Mouse (Mus musculus): ENCODE measurements around the gene Lyve1. TPM values are rescaled to one million over a fixed set of nuclear protein-coding genes. Genes with fewer than 3 reads are reported as not detected.
"Not testable (repeated sequence)": the region's sequence is repeated elsewhere in the genome, so short reads cannot be mapped to it uniquely, and the experiment has no call there.

The Lyve1 gene
- total RNA-seq (2014; fragmentation: Nextera tagmentation) (not detected in 2 replicates), total RNA-seq (2017) (not detected in 2 replicates)

- no peak for ATAC-seq (replicated peaks; ENCODE audit: poor library complexity, severe bottlenecking)
These were observed at the start of gene Lyve1 for GRCm38 (mm10) chr7:110862751-110863289. Gene Lyve1, minus strand, starts transcription at chr7:110863239.

- ATAC-seq (replicated peaks; ENCODE audit: poor library complexity, severe bottlenecking): peak; percentile 73
These were observed 45.4 kb upstream of the Lyve1 start for GRCm38 (mm10) chr7:110908209-110909144.

GRCm38 (mm10) chr7:110906566-110906965 is 43.5 kb upstream of the Lyve1 start:
- ATAC-seq (replicated peaks; ENCODE audit: poor library complexity, severe bottlenecking): no peak

GRCm38 (mm10) chr7:110903226-110903625 is 40.2 kb upstream of the Lyve1 start:
- no peak for ATAC-seq (replicated peaks; ENCODE audit: poor library complexity, severe bottlenecking)

- ATAC-seq (replicated peaks; ENCODE audit: poor library complexity, severe bottlenecking): no peak
These were observed 34.2 kb upstream of the Lyve1 start for GRCm38 (mm10) chr7:110897202-110897601.

- ATAC-seq (replicated peaks; ENCODE audit: poor library complexity, severe bottlenecking): no peak
These were observed 33.4 kb upstream of the Lyve1 start for GRCm38 (mm10) chr7:110896453-110896852.

- ATAC-seq (replicated peaks; ENCODE audit: poor library complexity, severe bottlenecking): not testable (repeated sequence)
These were observed 32.7 kb upstream of the Lyve1 start for GRCm38 (mm10) chr7:110895772-110896171.

DNA sequence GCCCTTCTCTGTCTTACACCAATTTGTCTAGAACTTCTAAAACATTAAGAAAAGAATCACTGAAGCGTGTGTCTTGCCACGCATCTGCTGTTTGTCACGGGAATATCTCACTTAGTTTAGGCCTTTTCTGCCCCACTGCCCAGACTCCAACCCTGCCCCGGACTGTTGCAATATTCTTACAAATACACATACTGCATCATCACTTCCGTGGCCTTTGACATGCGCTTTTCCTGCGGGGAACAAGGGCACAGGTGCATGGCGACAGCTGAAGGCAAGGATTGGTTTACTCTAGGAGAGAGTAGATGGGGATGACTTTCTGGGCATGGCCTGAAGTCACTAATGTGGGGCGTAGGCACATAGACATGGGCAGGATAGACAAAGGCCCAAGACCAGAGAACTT is 31.6 kb upstream of the Lyve1 start:
- ATAC-seq (replicated peaks; ENCODE audit: poor library complexity, severe bottlenecking): peak; percentile 13

DNA sequence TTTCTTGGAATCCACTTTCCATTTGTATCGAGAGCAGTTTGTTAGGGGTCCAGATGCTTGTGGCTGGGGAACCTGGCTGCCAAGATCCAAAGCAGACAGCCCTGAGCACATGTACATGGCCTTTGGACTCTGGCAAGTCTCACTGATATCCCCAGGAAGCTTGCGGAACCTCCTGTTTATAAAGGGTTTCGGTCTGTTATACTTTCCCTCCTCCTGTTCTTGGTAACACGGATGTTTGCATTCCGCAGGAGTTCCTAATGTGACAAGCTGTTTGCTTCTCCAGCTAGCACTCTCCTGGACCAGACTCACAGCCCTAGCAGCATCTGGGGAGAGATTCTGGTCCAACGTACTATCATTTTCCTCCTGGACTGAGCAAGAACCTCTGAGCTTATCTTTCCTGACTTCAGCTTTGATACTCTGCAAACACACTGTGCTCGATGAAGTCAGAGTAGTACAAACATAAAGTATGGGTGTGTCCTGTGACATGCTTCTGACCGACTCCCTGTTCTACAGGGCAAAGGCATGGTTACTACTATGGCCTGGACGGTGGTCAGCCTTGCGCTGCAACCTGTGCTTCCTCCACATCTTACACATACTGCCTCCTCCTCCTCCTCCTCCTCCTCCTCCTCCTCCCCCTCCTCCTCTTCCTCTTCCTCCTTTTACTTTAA is 31.0 kb upstream of the Lyve1 start:
- no peak for ATAC-seq (replicated peaks; ENCODE audit: poor library complexity, severe bottlenecking)

DNA sequence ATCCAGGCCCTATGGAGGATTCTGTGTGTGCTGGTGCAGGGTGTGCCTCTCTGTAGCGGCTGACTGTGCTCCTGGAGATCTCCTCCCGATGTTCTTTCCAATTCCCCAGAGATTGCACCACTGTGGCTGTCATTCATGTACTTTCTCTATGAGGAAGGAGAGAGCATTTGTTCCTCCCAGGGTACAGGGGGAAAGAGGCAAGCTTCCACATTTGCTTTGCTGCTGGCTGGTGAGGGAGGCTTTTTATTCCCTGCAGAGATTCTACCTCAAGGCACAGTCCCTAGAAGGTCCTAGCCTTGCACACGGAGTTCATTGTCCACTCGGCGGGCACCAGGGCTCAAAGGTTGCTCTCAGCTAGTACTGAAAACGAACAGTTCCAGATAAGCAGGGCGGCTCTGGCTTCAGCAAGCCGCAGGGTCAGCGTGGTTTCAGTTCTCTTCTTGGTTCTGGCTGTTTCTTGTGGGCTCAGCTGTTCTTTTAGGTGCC is 28.5 kb upstream of the Lyve1 start:
- ATAC-seq (replicated peaks; ENCODE audit: poor library complexity, severe bottlenecking): peak; percentile 83

DNA sequence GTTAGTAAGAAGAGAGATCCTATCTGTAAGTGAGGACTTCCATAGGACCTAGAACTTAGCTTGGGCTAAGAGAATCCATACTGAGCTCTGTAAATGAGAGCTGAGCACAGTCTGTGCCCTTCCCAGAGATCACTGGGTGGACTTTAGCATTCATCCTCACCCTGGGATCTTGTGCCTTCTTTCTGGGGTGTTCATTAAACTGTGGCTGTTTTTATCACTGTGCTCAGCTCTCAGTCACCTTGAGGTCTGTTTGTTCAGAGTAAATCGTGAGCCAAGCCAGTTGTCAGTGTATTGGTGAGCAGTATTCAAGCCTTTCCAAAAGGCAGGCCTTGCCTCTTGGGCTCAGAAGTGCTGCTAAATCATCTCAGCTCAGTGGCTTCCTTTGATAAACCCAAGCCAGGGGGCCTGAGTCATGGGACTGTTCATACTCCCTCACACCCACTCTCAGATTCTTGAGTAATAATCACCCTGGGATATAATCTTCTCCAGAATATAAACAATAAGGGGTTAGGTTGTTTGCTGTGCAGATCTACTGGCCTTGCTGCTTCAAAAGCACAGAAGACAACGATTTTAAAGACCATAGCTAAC is 18.8 kb upstream of the Lyve1 start:
- ATAC-seq (replicated peaks; ENCODE audit: poor library complexity, severe bottlenecking): no peak

- ATAC-seq (replicated peaks; ENCODE audit: poor library complexity, severe bottlenecking): peak; percentile 55
These were observed 15.0 kb upstream of the Lyve1 start for GRCm38 (mm10) chr7:110878028-110878427.

DNA sequence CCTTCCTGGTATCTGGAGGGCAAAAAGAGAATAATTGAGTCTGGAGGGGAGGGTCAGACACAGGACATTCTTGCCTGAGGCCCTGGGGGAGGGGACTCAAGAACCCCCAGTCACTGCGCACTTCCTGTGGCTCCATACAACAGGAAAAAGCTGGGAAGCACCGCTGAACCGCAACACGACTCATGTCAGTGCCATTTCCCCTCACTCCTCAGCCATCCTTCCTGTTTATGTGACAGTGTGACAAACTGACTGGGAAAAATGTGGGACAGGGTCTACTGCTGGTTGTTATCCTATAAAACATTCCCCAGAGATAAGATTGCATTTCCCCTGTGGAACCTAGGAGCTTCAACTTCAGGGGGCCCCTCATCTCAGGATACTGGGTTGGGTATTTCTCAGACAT is 13.9 kb upstream of the Lyve1 start:
- peak; percentile 57 for ATAC-seq (replicated peaks; ENCODE audit: poor library complexity, severe bottlenecking)

GRCm38 (mm10) chr7:110868807-110869206 is 5.8 kb upstream of the Lyve1 start:
- no peak for ATAC-seq (replicated peaks; ENCODE audit: poor library complexity, severe bottlenecking)

GRCm38 (mm10) chr7:110867116-110867515 is 4.1 kb upstream of the Lyve1 start:
- no peak for ATAC-seq (replicated peaks; ENCODE audit: poor library complexity, severe bottlenecking)

GRCm38 (mm10) chr7:110866021-110866420 is 3.0 kb upstream of the Lyve1 start:
- no peak for ATAC-seq (replicated peaks; ENCODE audit: poor library complexity, severe bottlenecking)

DNA sequence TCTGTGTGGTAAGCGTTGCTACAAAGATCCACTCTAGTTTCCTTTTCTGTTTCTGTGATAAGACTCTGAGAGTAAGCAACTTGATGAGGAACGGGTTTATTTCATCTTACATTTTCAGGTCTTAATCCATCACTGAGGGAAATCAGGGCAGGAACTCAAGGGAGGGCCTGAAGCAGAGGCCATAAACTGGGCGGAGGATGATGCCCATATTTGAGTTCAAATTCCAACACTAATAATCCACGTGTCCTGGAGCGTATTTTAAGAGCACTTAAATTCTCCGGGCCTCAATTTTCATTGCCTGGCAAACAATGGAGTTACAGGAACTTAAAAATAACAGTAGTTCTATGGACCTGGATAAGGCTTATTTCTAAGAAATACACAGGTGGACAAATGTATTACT is 2.5 kb upstream of the Lyve1 start:
- ATAC-seq (replicated peaks; ENCODE audit: poor library complexity, severe bottlenecking): no peak

DNA sequence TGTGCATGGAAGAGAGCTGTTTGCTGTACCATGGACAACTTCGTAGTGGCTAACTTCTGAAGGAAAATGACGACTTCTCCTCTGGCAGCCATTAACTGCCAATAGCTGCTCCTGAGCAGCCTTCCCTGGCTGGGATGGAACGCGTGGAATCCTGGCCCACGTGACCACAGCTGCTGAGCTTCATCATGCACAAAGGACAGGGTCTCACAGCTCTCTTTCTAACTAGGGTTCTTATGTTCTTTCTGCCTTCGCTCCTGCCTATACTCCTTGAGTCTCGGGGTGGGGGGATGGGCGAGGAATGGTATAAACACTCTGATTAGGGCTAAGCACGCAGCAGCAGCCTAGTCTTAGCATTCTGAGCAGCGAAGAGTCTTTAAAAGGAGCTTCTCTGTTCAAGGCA is 2.0 kb upstream of the Lyve1 start:
- no peak for ATAC-seq (replicated peaks; ENCODE audit: poor library complexity, severe bottlenecking)

DNA sequence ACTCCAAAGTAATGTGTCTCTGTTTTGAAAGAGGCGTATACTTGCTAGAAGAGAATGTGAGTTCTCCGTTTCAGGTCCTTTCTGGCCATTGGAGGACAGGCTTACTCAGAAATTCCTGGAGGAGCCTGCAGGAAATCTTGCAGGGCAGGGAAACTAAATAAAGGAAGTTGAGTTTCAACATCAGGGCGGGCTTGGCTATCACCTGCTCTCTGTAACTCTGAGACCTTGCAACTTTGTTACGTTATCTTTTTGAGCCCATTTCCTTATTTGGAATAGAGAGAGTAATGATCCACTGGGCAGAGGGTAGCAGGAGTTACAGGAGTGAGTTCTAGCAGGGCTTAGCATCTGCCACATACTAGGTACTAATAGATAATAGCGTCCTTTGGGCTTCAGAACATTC is 2.9 kb downstream of the Lyve1 start:
- ATAC-seq (replicated peaks; ENCODE audit: poor library complexity, severe bottlenecking): peak; percentile 82

GRCm38 (mm10) chr7:110855604-110856003 is 7.4 kb downstream of the Lyve1 start:
- peak; percentile 60 for ATAC-seq (replicated peaks; ENCODE audit: poor library complexity, severe bottlenecking)

All from granulocyte monocyte progenitor cell, adult 5-6 weeks (primary cell).